Mouse (Mus musculus) cortical plate, adult 2 months (tissue): Measurements from ENCODE around the gene 0610010K14Rik. TPM values are rescaled to one million over a fixed set of nuclear protein-coding genes. Genes with fewer than 3 reads are reported as not detected.
A peak's percentile ranks its signal among the peaks of the same experiment; 100 is the strongest.

Experiments
- H3K27ac ChIP-seq: fragments of 200-500 bp; 2 replicates; pipeline ENCODE4 v1.5.1; 2012; ENCODE audit warnings: low read length, control low read depth, inconsistent platforms; ENCODE audit not compliant: insufficient read depth
- H3K4me1 ChIP-seq: fragments of 200-500 bp; 2 replicates; pipeline ENCODE4 v1.6.1; 2011; ENCODE audit warnings: low read length; ENCODE audit not compliant: control insufficient read depth, insufficient read depth
- H3K4me3 ChIP-seq: fragments of 200-500 bp; 2 replicates; pipeline ENCODE4 v1.5.1; 2011; ENCODE audit warnings: mild to moderate bottlenecking, low read length, control low read depth; ENCODE audit not compliant: insufficient read depth
- CTCF ChIP-seq: fragments of 200-500 bp; IDR thresholded peaks from 2 replicates; pipeline ENCODE4 v1.5.1; 2011; ENCODE audit warnings: mild to moderate bottlenecking, control low read depth, low read length; ENCODE audit not compliant: insufficient read depth; ENCODE audit errors: extremely low read depth
- POLR2A ChIP-seq: fragments of 200-500 bp; IDR thresholded peaks from 2 replicates; pipeline ENCODE4 v1.6.1; 2011; ENCODE audit warnings: mild to moderate bottlenecking, low read length, control low read depth; ENCODE audit not compliant: insufficient read depth; ENCODE audit errors: extremely low read depth
- polyA plus RNA-seq: library from polyadenylated mRNA; depleted of rRNA; stranded (reverse); fragments of >200 nt; gene quantifications from 2 replicates; pipeline ENCODE4 v1.2.3, GENCODE M21; 2012

The 0610010K14Rik gene
- polyA plus RNA-seq, 1 experiment, result 68.4 TPM

- no peak overlapping the region for H3K27ac ChIP-seq
- H3K4me1 ChIP-seq, result 0 out of 2 replicates have a peak, but pooled peaks cover 3% of the 10 kb centered on the region
- TF ChIP-seq POLR2A, result no peak
- TF ChIP-seq CTCF, result no peak
- H3K4me3 ChIP-seq, result no peak overlapping the region
Observed at GRCm38 (mm10) chr11:70235254-70235900, 2.3 kb downstream of the 0610010K14Rik start.

GRCm38 (mm10) chr11:70234497-70234896 is 3.2 kb downstream of the 0610010K14Rik start:
- TF ChIP-seq CTCF (no peak), POLR2A (no peak)
- Histone ChIP-seq H3K4me1 (0 out of 2 replicates have a peak, but pooled peaks cover 3% of the 10 kb centered on the region), H3K4me3 (no peak overlapping the region), H3K27ac (0 out of 2 replicates have a peak overlapping the region, but pooled peaks have one; percentile 18)

GRCm38 (mm10) chr11:70234037-70234436 is 3.7 kb downstream of the 0610010K14Rik start:
- H3K4me1 ChIP-seq, result 0 out of 2 replicates have a peak, but pooled peaks cover 3% of the 10 kb centered on the region

GRCm38 (mm10) chr11:70233016-70233415 is 4.7 kb downstream of the 0610010K14Rik start:
- Histone ChIP-seq H3K4me3 (peak overlapping the region; percentile 52), H3K27ac (peak overlapping the region; percentile 59), H3K4me1 (0 out of 2 replicates have a peak, but pooled peaks cover 3% of the 10 kb centered on the region)
- no peak for TF ChIP-seq CTCF
- no peak for TF ChIP-seq POLR2A

More at GRCm38 (mm10) chr11:70234037-70234436, 3.7 kb downstream of the 0610010K14Rik start:
- no peak overlapping the region for H3K4me3 ChIP-seq
- TF ChIP-seq POLR2A, result no peak
- TF ChIP-seq CTCF, result no peak
- 0 out of 2 replicates have a peak overlapping the region, but pooled peaks have one; percentile 18 for H3K27ac ChIP-seq

- Histone ChIP-seq H3K4me1 (0 out of 2 replicates have a peak, but pooled peaks cover 3% of the 10 kb centered on the region), H3K27ac (peak overlapping the region; percentile 59), H3K4me3 (peak overlapping the region; percentile 52)
- no peak for TF ChIP-seq CTCF
- TF ChIP-seq POLR2A, result no peak
Observed at GRCm38 (mm10) chr11:70232546-70232945, 5.2 kb downstream of the 0610010K14Rik start.

- TF ChIP-seq POLR2A (no peak), CTCF (peak; percentile 92)
- Histone ChIP-seq H3K4me3 (no peak overlapping the region), H3K27ac (no peak overlapping the region), H3K4me1 (peaks cover 7% of the 10 kb centered on the region)
Observed at GRCm38 (mm10) chr11:70230239-70230727, 7.4 kb downstream of the 0610010K14Rik start.

- TF ChIP-seq CTCF, result no peak
- TF ChIP-seq POLR2A, result no peak
- Histone ChIP-seq H3K4me1 (peaks cover 7% of the 10 kb centered on the region), H3K27ac (peak within 1 kb of the TSS; percentile 47; the same call in 1 of the 2 replicates), H3K4me3 (peak within 1 kb of the TSS; percentile 15)
Observed at GRCm38 (mm10) chr11:70229260-70230010, 8.3 kb downstream of the 0610010K14Rik start, which contains the start of gene Bcl6b. Gene Bcl6b, minus strand, starts transcription at chr11:70229798.

GRCm38 (mm10) chr11:70228828-70229227 is 8.9 kb downstream of the 0610010K14Rik start:
- H3K27ac ChIP-seq, result no peak overlapping the region
- peaks cover 7% of the 10 kb centered on the region for H3K4me1 ChIP-seq
- H3K4me3 ChIP-seq, result peak overlapping the region; percentile 15
- TF ChIP-seq POLR2A (0 out of 2 replicates have a peak, but pooled peaks have one; percentile 25), CTCF (no peak)

GRCm38 (mm10) chr11:70227661-70228245 is 10.0 kb downstream of the 0610010K14Rik start:
- TF ChIP-seq CTCF (no peak), POLR2A (no peak)
- H3K4me3 ChIP-seq, result no peak overlapping the region
- H3K27ac ChIP-seq, result no peak overlapping the region
- H3K4me1 ChIP-seq, result peaks cover 7% of the 10 kb centered on the region
